Mouse (Mus musculus): ENCODE results near the gene Zfp667.
"Not testable (repeated sequence)": the region's sequence is repeated elsewhere in the genome, so short reads cannot be mapped to it uniquely, and the experiment has no call there.

Zfp667 gene

GRCm38 (mm10) chr7:6285842-6286705 is at the start of gene Zfp667:
Gene Zfp667 (plus strand): TSS chr7:6286579.
- peak; percentile 90 for DNase-seq (ENCODE audit: extremely low read depth, insufficient read length, low spot score)

- DNase-seq (ENCODE audit: extremely low read depth, insufficient read length, low spot score) = no peak
Measured at GRCm38 (mm10) chr7:6239787-6240186, 46.6 kb upstream of the Zfp667 start.

GRCm38 (mm10) chr7:6240841-6241425 is 45.4 kb upstream of the Zfp667 start:
- not testable (repeated sequence) for DNase-seq (ENCODE audit: extremely low read depth, insufficient read length, low spot score)

- DNase-seq (ENCODE audit: extremely low read depth, insufficient read length, low spot score) = no peak
Measured at GRCm38 (mm10) chr7:6244361-6245292, 41.8 kb upstream of the Zfp667 start.

GRCm38 (mm10) chr7:6252410-6252809 is 34.0 kb upstream of the Zfp667 start, which contains the start of gene Epp13:
Gene Epp13 (plus strand): TSS chr7:6252710.
- no peak for DNase-seq (ENCODE audit: extremely low read depth, insufficient read length, low spot score)

GRCm38 (mm10) chr7:6254451-6254850 is 31.9 kb upstream of the Zfp667 start:
- no peak for DNase-seq (ENCODE audit: extremely low read depth, insufficient read length, low spot score)

GRCm38 (mm10) chr7:6257386-6257785 is 29.0 kb upstream of the Zfp667 start:
- DNase-seq (ENCODE audit: extremely low read depth, insufficient read length, low spot score) = no peak

- DNase-seq (ENCODE audit: extremely low read depth, insufficient read length, low spot score) = no peak
Measured at GRCm38 (mm10) chr7:6258232-6259220, 27.9 kb upstream of the Zfp667 start.

GRCm38 (mm10) chr7:6260004-6260403 is 26.4 kb upstream of the Zfp667 start:
- DNase-seq (ENCODE audit: extremely low read depth, insufficient read length, low spot score) = not testable (repeated sequence)

GRCm38 (mm10) chr7:6262120-6262519 is 24.3 kb upstream of the Zfp667 start:
- DNase-seq (ENCODE audit: extremely low read depth, insufficient read length, low spot score) = no peak

- no peak for DNase-seq (ENCODE audit: extremely low read depth, insufficient read length, low spot score)
Measured at GRCm38 (mm10) chr7:6262984-6263383, 23.4 kb upstream of the Zfp667 start.

- no peak for DNase-seq (ENCODE audit: extremely low read depth, insufficient read length, low spot score)
Measured at GRCm38 (mm10) chr7:6265695-6266094, 20.7 kb upstream of the Zfp667 start.

- no peak for DNase-seq (ENCODE audit: extremely low read depth, insufficient read length, low spot score)
Measured at GRCm38 (mm10) chr7:6277906-6278305, 8.5 kb upstream of the Zfp667 start.

- DNase-seq (ENCODE audit: extremely low read depth, insufficient read length, low spot score) = peak; percentile 38
Measured at GRCm38 (mm10) chr7:6282749-6283148, 3.6 kb upstream of the Zfp667 start.

- DNase-seq (ENCODE audit: extremely low read depth, insufficient read length, low spot score) = peak; percentile 65
Measured at GRCm38 (mm10) chr7:6283451-6284075, 2.8 kb upstream of the Zfp667 start.

- DNase-seq (ENCODE audit: extremely low read depth, insufficient read length, low spot score) = no peak
Measured at GRCm38 (mm10) chr7:6284442-6285012, 1.9 kb upstream of the Zfp667 start.

GRCm38 (mm10) chr7:6285366-6285765 is 1.0 kb upstream of the Zfp667 start:
- no peak for DNase-seq (ENCODE audit: extremely low read depth, insufficient read length, low spot score)

- DNase-seq (ENCODE audit: extremely low read depth, insufficient read length, low spot score) = no peak
Measured at GRCm38 (mm10) chr7:6286921-6287531, 647 bp downstream of the Zfp667 start.
